Mouse (Mus musculus) adrenal gland, postnatal 14 days (tissue): ENCODE data around the gene Pdhx. TPM values are rescaled to one million over a fixed set of nuclear protein-coding genes. Genes with fewer than 3 reads are reported as not detected.
A peak's percentile ranks its signal among the peaks of the same experiment; 100 is the strongest.

Source experiments
- DNase-seq: peaks from one replicate; pipeline ENCODE4 v3.0.0; 2021; ENCODE audit warnings: mixed read lengths
- total RNA-seq: library from RNA; stranded (reverse); gene quantifications from 2 replicates; pipeline ENCODE4 v1.2.3, GENCODE M21; 2021

Pdhx gene
- total RNA-seq, 1 experiment from 2014 or later, result 133 TPM

DNA sequence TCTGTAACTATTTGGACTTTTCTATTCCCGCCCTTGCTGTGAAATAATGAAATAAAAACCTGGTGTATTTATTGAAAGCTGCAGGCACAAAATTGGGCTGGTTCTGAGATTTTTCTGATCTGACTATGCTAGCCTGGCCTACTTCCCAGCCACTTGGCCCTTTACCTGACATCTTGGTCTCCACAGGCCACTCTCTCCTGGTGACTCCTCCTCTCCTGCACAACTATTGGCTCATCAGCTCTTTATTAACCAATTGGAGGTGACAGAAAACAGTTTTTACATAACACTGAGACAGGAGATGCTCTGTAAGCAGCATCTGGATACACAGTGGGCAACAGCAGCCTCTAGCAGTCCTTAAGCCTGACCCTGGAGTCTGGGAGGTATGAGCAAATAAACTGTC is 83.9 kb downstream of the Pdhx start:
- DNase-seq, result no peak

DNA sequence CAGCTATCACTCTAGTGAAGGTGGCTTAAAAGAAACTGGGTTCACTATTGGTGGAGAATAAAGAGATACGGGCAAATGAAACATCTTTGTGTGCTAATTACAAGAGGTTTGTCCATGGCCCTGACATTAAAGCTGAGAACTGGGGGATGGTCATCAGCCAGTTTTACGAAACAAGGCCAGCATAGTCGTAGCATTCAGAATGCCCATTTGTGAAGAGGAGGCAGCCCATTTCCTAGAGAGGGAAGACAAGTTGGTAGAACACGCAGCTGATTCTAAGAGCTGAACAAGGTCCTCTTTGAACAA is 85.7 kb downstream of the Pdhx start:
- peak; percentile 29 for DNase-seq

DNA sequence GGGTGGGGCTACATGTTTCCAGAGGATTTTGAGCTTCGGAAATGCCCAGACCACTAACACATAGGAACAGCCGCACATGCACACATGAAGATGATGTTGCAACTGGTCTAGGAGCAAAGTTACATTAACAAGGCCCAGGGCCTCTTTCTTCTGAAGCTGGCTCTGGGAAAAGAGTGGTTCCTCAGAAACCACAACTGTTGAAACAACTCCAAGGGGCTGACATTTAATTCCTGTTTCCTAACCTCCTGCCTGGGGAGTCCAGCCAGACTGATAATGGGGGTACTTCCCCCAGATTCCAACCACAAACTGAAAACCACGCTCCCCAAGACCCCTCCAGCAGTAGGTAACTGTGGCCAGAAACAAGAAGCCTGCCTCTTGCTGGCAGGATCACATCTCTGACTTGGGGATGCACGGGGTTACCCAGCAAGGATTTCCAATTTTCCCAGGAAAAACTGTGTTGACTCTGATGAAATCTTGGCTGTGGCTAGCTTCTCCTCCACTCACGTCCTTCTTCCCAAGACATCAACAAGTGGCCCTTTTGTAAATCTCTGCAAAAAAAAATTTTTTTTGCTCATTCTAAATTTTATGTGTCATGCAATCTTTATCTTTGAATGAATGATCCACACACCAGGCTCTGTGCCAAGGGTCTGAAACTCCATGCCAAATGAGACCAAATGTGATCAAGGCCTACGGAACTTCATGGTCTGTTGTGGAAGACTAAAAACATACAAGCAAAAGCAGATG is 86.2 kb downstream of the Pdhx start:
- DNase-seq, result peak; percentile 74

DNA sequence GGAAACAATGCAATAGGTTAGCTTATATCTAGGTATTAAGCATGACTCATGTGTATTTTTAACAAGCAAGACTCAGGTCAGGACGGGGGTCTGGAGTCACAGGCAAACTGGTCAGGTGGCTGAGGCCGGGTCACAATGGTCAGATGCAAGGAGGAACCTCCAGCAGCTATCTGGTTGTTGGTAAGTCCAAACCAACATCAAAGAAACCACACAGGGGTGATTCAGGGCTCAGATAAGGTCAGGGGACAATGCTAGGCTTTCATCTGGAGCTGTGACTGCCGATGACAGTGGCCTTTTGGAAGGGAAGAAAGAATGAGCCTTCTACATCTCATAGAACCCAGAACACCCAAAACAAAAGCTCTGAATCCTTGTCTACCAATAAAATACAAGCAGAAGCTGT is 86.9 kb downstream of the Pdhx start:
- DNase-seq, result no peak

DNA sequence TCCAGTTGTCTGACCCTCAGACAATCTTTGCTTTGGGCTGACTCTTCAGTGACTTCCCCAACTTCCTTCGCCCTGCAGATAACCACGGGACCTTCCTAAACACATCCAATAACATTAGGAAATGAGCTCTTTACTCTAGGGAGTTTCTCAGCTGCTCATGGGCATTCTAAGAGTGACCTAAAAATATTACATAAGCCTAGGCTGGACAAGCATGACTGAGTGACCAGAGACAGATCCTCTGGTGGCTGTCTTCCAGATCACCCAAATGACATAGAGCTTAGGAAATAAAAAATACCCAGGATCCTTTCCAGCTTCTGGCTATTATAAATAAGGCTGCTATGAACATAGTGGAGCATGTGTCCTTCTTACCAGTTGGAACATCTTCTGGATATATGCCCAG is 90.5 kb downstream of the Pdhx start:
- no peak for DNase-seq

DNA sequence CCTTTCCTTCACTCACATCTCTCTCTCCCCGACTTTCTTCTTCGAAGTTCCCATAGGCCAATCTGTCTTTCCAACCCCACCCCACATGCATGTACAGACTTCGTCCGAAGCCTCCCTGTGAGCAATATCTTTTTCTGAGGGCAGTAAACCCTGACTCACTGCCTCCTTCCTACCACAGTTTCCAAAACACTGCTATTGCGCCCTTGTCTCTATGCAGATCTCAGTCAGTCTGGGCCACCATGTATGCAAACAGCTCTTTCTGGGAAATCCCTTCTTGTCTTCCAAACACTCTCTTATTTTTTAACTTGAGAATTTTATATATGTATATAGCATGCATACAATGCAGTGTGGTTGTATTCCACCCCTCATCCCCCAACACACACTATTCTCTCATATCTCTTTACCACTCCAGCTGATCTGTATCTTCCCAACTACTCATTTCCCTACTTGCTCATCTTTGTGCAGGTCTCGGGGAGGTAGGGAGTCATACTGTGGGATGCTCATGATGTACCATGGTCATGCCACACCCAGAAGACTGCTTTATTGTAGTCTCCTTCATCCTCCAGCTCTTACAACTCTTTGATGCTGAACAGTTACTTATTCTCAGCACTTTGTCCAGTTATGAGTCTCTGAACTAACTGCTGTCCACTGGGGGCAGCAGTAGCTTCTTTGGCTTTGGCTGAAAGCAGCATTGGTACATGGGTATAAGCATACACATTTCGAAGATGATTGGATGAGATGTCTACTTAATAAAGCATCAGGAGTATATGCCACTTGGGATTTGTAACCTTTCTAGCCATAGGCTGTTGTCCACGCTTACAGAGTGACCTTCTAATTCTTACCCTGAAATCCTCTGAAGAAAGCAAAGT is 91.6 kb downstream of the Pdhx start:
- DNase-seq, result no peak

DNA sequence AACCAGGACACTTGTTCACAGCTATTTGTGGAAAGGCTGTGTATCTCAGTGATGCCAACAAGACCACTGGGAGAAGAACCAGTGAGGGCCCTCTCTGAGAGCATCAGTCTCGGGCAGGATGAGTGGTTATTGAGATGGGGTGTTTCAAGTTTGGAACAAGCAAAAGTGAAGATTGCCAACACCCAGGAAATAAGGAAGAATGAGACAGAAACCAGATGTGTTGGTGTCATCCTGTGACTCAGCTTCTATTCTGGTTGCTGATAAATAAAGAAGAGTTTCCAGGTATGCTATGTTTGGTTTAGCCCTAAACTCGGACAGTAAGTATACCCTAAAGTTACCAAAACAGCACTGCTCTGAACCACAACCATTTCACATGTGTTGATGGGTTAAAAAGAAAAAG is 92.4 kb downstream of the Pdhx start:
- no peak for DNase-seq

DNA sequence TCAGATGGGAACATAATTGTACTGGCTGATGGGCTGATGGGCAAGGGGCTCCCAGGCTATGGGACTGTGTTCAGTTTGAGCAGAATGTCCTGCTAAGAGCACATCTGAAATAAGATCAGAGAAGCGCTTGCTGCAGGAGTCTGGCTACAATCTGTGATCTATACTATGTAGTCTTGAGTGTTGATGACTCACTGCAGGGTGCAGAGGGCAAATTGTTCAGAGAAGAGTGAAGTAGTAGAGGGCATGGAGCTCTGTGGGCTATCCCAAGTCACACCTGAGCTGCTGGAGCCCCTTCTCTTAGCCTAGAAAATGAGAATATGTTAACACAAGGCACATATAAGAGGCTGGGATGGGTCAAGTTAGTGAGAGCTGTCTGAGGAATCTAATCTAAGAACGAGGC is 93.8 kb downstream of the Pdhx start:
- no peak for DNase-seq

DNA sequence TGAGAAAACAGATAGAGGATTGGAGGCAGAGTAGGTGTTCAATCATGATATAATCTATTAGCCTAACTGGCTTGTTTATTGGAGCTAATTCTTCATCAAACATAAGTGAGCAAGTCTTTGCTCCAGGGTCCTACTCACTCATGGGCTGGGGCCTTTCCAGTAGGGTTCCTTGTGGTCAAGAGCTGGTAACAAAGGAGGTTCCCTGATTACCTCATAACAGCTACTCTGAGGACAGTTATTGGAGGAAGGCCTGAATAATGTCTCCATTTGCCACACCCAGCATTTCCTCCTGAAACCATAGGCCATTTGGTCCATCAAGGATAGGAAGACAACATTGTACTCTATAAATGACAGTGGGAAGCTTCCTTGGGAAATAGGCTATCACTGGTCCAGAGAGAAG is 94.2 kb downstream of the Pdhx start:
- DNase-seq, result no peak

DNA sequence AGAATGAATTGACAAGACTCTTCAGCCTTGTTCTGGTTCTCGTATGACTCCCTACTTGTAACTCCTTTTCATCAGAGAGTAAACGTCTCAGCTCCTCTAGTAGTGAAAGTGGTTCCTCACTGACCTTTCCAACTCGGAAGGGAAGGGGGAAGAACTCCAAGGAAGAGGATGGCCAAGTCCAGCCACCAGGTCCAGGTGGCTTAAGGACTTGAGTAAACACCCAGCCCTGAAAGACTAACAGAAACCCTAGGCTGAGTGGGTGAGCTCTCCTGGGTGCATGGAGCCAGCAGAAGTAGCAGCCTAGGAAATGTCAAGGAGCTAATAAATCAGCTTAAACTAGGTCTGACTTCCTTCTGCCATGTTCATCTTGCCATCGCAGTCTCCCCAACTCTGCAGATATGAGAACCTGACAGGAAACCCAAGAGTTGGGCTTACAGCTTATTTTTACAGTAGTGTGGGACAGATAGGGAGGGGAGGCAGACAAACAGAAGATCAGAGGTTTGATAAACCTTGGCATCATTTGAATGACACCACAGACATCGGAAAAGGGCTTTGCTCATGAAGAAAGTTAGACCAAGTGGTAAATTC is 97.9 kb downstream of the Pdhx start:
- no peak for DNase-seq

DNA sequence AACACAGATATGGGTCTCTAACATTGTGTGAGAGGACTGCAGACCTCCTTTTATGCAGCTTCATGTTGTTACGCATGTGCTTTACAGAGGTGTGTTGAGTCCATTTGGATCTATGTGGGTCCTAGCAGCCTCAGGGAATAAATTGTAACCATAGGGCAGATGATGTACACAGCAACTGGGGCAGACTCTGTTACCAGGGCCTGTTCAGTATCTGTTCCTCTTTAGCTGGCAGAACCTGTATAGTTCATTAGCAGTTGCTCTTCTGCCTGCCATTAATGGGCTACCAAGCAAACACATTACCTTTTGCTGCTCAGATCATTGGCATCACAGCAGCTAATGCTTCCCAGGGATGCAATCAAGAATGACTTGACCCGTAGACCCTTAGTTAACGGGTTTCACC is 100.2 kb downstream of the Pdhx start:
- no peak for DNase-seq

DNA sequence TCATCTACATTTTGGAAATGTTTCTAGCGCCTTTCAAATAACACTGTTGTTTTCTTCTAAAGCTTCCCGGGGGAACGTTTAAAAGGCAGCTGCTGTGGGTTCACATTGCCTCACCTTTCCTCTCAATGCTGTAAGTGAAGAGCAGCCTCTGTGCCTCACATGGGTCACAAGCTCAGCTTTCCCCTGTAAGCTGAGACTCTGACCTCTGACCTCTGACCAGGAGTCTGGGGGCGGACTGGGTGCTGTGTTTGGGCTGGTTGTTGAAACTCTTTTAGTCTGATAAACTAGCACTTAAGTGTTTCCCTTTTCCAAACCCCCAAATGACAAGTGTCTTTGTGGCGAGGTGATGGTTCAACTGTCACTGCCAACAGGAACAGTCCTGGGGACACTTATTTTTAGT is 100.7 kb downstream of the Pdhx start:
- no peak for DNase-seq

DNA sequence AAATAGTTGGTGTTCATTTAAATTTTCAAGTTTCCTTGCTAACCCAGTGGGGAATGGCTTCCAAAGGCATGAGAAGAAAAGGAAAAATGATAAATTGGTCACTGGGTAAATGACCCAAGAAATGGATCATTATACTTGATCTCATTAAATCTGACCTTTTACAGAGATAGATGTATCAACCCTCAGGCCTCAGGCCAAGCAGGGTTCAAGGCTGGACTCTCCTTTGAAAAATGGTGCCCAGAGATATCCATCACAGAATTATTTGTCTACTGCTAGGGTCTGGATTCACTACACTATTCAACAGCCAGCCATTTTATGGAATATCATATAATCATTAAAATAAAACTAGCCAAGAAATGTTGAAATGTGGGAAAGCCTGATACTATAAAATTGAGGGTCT is 101.4 kb downstream of the Pdhx start:
- no peak for DNase-seq

Other genes starting within 250 kb of the Pdhx start
- 54.6 and 84.8 TPM in 2 replicates for gene Cd44, start 171.8 kb downstream of the Pdhx start, total RNA-seq
- 53.4 and 61.2 TPM in 2 replicates for gene Apip, start 162 bp upstream of the Pdhx start, total RNA-seq
- 0.41 and 1.2 TPM in 2 replicates for gene Ehf, start 229.8 kb upstream of the Pdhx start, total RNA-seq